In genomic region chr3:154141346-154141745, GRCm38 (mm10) we compare ENCODE assay signal across 24 mouse cellular contexts.
DNase-seq lines count a peak whose midpoint lies in the region; ATAC-seq and TF ChIP-seq lines count a peak whose summit lies in the region.
"Had no signal": no experiment of that assay in that cellular context is flagged by ENCODE, and none has a peak within 500 bp of the region (broad histone marks: within the 10 kb centered on the region; RNA-seq: fewer than 3 reads in every experiment).

No protein-coding gene starts in this region.

- no peaks in the 10 kb centered on the region for H3K4me1 ChIP-seq in heart, embryonic 10.5 days
- H3K4me1 ChIP-seq in heart, embryonic 12.5 days (replicated peaks), result no peaks in the 10 kb centered on the region
- H3K4me1 ChIP-seq in forebrain, embryonic 14.5 days (ENCODE audit: control insufficient read depth, insufficient read depth, low read length), result no peaks in the 10 kb centered on the region
- H3K4me1 ChIP-seq in forebrain, postnatal 0 days (ENCODE audit: insufficient read depth), result no peaks in the 10 kb centered on the region
- H3K4me1 ChIP-seq: heart, embryonic 13.5 days had no signal

- no peak overlapping the region for H3K4me3 ChIP-seq in heart, embryonic 10.5 days
- no peak overlapping the region for H3K4me3 ChIP-seq in heart, embryonic 12.5 days
- no peak overlapping the region for H3K4me3 ChIP-seq in forebrain, embryonic 14.5 days (ENCODE audit: low read depth, low read length)
- H3K4me3 ChIP-seq in forebrain, postnatal 0 days (ENCODE audit: low read depth, low read length), result no peak overlapping the region
- H3K4me3 ChIP-seq: gastrocnemius, adult 2 months; heart, embryonic 13.5 days had no signal

- H3K4me2 ChIP-seq in heart, embryonic 12.5 days, result no peak overlapping the region
- no peak overlapping the region for H3K4me2 ChIP-seq in forebrain, embryonic 14.5 days (ENCODE audit: low read length)
- H3K4me2 ChIP-seq in forebrain, postnatal 0 days (ENCODE audit: low read depth), result no peak overlapping the region
- H3K4me2 ChIP-seq: heart, embryonic 13.5 days; hindbrain, embryonic 14.5 days had no signal

- TF ChIP-seq POLR2A in brain, embryonic 14.5 days (IDR thresholded peaks at IDR 0.05; ENCODE audit: borderline replicate concordance, extremely low read depth, insufficient read depth, insufficient read length, poor library complexity, severe bottlenecking), result no peak

- no peaks in the 10 kb centered on the region for H3K9me3 ChIP-seq in heart, embryonic 10.5 days
- H3K9me3 ChIP-seq in heart, embryonic 12.5 days (replicated peaks), result no peaks in the 10 kb centered on the region
- no peaks in the 10 kb centered on the region for H3K9me3 ChIP-seq in forebrain, embryonic 14.5 days (replicated peaks; ENCODE audit: control insufficient read depth, low read length)
- no peaks in the 10 kb centered on the region for H3K9me3 ChIP-seq in forebrain, postnatal 0 days (ENCODE audit: low read length)
- H3K9me3 ChIP-seq: heart, embryonic 13.5 days had no signal

- no peaks in the 10 kb centered on the region for H3K27me3 ChIP-seq in heart, embryonic 10.5 days (ENCODE audit: insufficient read depth, poor library complexity, severe bottlenecking)
- no peaks in the 10 kb centered on the region for H3K27me3 ChIP-seq in heart, embryonic 12.5 days (replicated peaks)
- H3K27me3 ChIP-seq in forebrain, embryonic 14.5 days (replicated peaks; ENCODE audit: control insufficient read depth, insufficient read depth, low read length), result no peaks in the 10 kb centered on the region
- no peaks in the 10 kb centered on the region for H3K27me3 ChIP-seq in forebrain, postnatal 0 days (ENCODE audit: insufficient read depth, low read length)
- H3K27me3 ChIP-seq: heart, embryonic 13.5 days had no signal

- no peak overlapping the region for H3K9ac ChIP-seq in heart, embryonic 12.5 days
- H3K9ac ChIP-seq in forebrain, embryonic 14.5 days (ENCODE audit: low read length), result no peak overlapping the region
- H3K9ac ChIP-seq in forebrain, postnatal 0 days, result no peak overlapping the region
- H3K9ac ChIP-seq: heart, embryonic 13.5 days; hindbrain, embryonic 14.5 days had no signal

- H3K36me3 ChIP-seq in heart, embryonic 10.5 days, result no peaks in the 10 kb centered on the region
- no peaks in the 10 kb centered on the region for H3K36me3 ChIP-seq in heart, embryonic 12.5 days
- H3K36me3 ChIP-seq in forebrain, embryonic 14.5 days (ENCODE audit: control insufficient read depth, insufficient read depth, low read length), result no peaks in the 10 kb centered on the region
- no peaks in the 10 kb centered on the region for H3K36me3 ChIP-seq in forebrain, postnatal 0 days (ENCODE audit: insufficient read depth)
- H3K36me3 ChIP-seq: heart, embryonic 13.5 days had no signal

- DNase-seq in heart, embryonic 10.5 days (ENCODE audit: low spot score), result peak; percentile 20
- DNase-seq in brain, embryonic 14.5 days (ENCODE audit: low read depth), result peak; percentile 78
- DNase-seq in forebrain, embryonic 14.5 days (ENCODE audit: low spot score), result peak; percentile 71
- DNase-seq in forebrain, postnatal 0 days, result no peak
- no peak for DNase-seq in thymus, postnatal 4 days
- DNase-seq: adrenal gland, adult 2 months; adrenal gland, postnatal 14 days; cerebellum, adult 11-12 months; cerebellum, adult 9-10 months; cerebellum, postnatal 14 days; gastrocnemius, adult 2 months; gastrocnemius, postnatal 14 days; heart, adult 11 months; heart, postnatal 14 days; heart, postnatal 4 days; kidney, adult 18-20 months had no signal

- ATAC-seq in heart, embryonic 12.5 days (ENCODE audit: insufficient number of reproducible peaks, low FRiP score), result no peak
- ATAC-seq in forebrain, embryonic 14.5 days, result peak; percentile 66; the same call in 1 of the 2 replicates
- peak; percentile 34; the same call in 1 of the 2 replicates for ATAC-seq in forebrain, postnatal 0 days
- ATAC-seq in frontal cortex, adult (ENCODE audit: low TSS enrichment), result no peak
- ATAC-seq: CD4-positive, CD25-positive, alpha-beta regulatory T cell, adult 4 months; hindbrain, postnatal 0 days; inflammation-experienced regulatory T-cells, adult 6 months; intestine, embryonic 16.5 days had no signal

- no peak for TF ChIP-seq CTCF in brain, embryonic 14.5 days (IDR thresholded peaks at IDR 0.05; ENCODE audit: borderline replicate concordance, extremely low read depth, insufficient read depth, insufficient read length)
- TF ChIP-seq CTCF in forebrain, postnatal 0 days (IDR thresholded peaks at IDR 0.05; ENCODE audit: low read depth), result no peak

- 52% methylated on average over 4 of the region's 4 CpGs for WGBS in heart, embryonic 10.5 days
- 50% methylated on average over 4 of the region's 4 CpGs for WGBS in heart, embryonic 12.5 days
- 77% methylated on average over 4 of the region's 4 CpGs for WGBS in forebrain, embryonic 14.5 days
- WGBS in forebrain, postnatal 0 days, result 69% methylated on average over 4 of the region's 4 CpGs

- H3K27ac ChIP-seq in heart, embryonic 10.5 days, result no peak overlapping the region
- H3K27ac ChIP-seq in heart, embryonic 12.5 days (ENCODE audit: poor library complexity, severe bottlenecking), result no peak overlapping the region
- H3K27ac ChIP-seq in forebrain, embryonic 14.5 days (ENCODE audit: low read depth, low read length), result no peak overlapping the region
- H3K27ac ChIP-seq in forebrain, postnatal 0 days (ENCODE audit: low read depth, low read length), result no peak overlapping the region
- H3K27ac ChIP-seq: gastrocnemius, adult 2 months; heart, embryonic 13.5 days; hindbrain, embryonic 14.5 days; hindbrain, postnatal 0 days had no signal

Comparison
In these comparisons a context has a peak if more than half of its experiments do, and no peak if none do; other contexts are left out.
1. DNase-seq: peak in heart, embryonic 10.5 days (single experiment), brain, embryonic 14.5 days (single experiment) and forebrain, embryonic 14.5 days (single experiment); none in forebrain, postnatal 0 days (single experiment) and thymus, postnatal 4 days (single experiment).
2. ATAC-seq: peak in forebrain, embryonic 14.5 days (single experiment) and forebrain, postnatal 0 days (single experiment); none in heart, embryonic 12.5 days (single experiment) and frontal cortex, adult (single experiment).